Mouse (Mus musculus) gastrocnemius, postnatal 36 days (tissue): Measurements from ENCODE around the gene Cyth4. TPM values are rescaled to one million over a fixed set of nuclear protein-coding genes. Genes with fewer than 3 reads are reported as not detected.

Source experiments
- total RNA-seq, 2 experiments: library from RNA; stranded (reverse); gene quantifications; 2 replicates each; pipeline ENCODE4 v1.2.3; 2021

Gene Cyth4
- total RNA-seq, 2 experiments from 2014 or later, result 2.0 to 2.1 TPM

Other genes with a start within 250 kb of the Cyth4 start
- not detected for gene Tex33, start 201.1 kb upstream of the Cyth4 start, total RNA-seq
- 10 to 100 TPM; 22.1 to 24.1 TPM for gene Tst, start 191.1 kb upstream of the Cyth4 start, total RNA-seq
- gene Mpst, start 190.6 kb upstream of the Cyth4 start, total RNA-seq, result 10 to 100 TPM; 55.3 to 59.5 TPM
- gene Kctd17, start 168.5 kb upstream of the Cyth4 start, total RNA-seq, result 10 to 100 TPM; 14.2 to 15.9 TPM
- not detected for gene Tmprss6, start 128.4 kb upstream of the Cyth4 start, total RNA-seq
- gene Il2rb, start 101.8 kb upstream of the Cyth4 start, total RNA-seq, result not detected
- 10 to 100 TPM in 1 of 2 experiments, 1 to 10 TPM in 1; 9.4 to 11.2 TPM for gene C1qtnf6, start 65.6 kb upstream of the Cyth4 start, total RNA-seq
- gene Sstr3, start 52.4 kb upstream of the Cyth4 start, total RNA-seq, result not detected
- gene Rac2, start 24.3 kb upstream of the Cyth4 start, total RNA-seq, result 1 to 10 TPM in 1 of 2 experiments, under 1 TPM in 1; 0.42 to 1.4 TPM
- gene Elfn2, start 121.7 kb downstream of the Cyth4 start, total RNA-seq, result under 1 TPM; 0.02 to 0.08 TPM
- 1 to 10 TPM; 3.3 TPM for gene Mfng, start 176.4 kb downstream of the Cyth4 start, total RNA-seq
- gene Card10, start 206.0 kb downstream of the Cyth4 start, total RNA-seq, result 1 to 10 TPM; 5.6 to 6.6 TPM
- gene Cdc42ep1, start 245.6 kb downstream of the Cyth4 start, total RNA-seq, result 10 to 100 TPM in 1 of 2 experiments, 1 to 10 TPM in 1; 9.4 to 10.7 TPM